Mouse (Mus musculus): ENCODE measurements around the gene Gm17654. TPM values are rescaled to one million over a fixed set of nuclear protein-coding genes. Genes with fewer than 3 reads are reported as not detected.
"Not testable (repeated sequence)": the region's sequence is repeated elsewhere in the genome, so short reads cannot be mapped to it uniquely, and the experiment has no call there.

Gene Gm17654
- polyA plus RNA-seq, 1 experiment from 2014 or later, result not detected

DNA sequence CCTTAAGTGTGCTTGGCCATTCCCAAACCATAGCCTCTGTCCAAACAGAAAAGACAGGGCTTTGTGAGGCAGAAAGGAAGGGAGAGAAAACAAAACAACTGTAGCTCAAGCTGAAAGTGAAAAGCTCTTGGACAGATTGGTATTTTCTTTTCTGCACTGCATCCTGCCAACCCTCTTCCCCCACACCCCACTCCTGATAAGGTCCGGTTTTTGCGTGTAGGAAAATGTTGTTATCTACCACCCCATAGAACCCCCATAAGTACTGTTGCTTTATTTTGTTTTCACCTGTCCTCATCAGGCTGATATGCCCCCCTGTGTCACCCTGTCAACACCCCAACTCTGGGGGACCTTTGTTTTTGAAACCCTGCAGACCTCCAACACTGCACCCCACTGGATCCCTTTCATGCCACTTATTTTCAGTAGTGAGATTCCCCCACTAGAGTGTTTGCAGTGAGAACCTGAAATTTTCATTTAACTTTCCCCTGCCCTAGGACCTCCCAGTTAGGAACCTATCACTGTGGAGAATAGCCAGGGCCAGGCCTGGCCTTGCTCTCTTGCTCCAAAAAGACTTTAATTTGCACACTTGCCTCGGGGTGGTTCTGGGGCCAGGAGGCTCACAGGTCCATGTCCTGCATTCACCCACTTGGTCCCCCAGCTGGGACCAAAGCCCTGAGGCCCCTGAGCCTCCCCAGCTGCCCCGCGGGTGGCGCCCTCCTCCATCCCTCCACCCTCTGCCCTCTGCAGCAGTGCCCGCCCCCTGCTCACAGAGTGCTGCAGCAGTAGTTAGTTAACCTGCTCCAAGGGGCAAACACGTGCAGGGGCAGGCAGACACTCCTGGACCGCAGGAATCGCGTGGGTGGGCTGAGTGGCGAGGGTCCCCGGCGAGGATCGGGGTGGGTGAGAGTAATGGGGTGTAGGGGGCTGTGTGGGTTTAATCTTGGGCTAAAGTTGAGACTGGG is 47.6 kb downstream of the Gm17654 start:
- ATAC-seq; H3K4me3 ChIP-seq (ENCODE audit: low read depth, low read length); H3K27me3 ChIP-seq (ENCODE audit: control insufficient read depth, insufficient read depth, low read depth, low read length); H3K9ac ChIP-seq (ENCODE audit: low read depth, low read length); H3K27ac ChIP-seq (ENCODE audit: low read length); H3K4me1 ChIP-seq (ENCODE audit: control insufficient read depth, insufficient read depth, low read length); H3K4me2 ChIP-seq (ENCODE audit: low read length); H3K9me3 ChIP-seq (replicated peaks; ENCODE audit: control insufficient read depth, low read length, poor library complexity, severe bottlenecking); H3K36me3 ChIP-seq (ENCODE audit: control insufficient read depth, insufficient read depth, low read length): not testable (repeated sequence)
- WGBS, result 43% methylated on average over 6 of the region's 15 CpGs

Other genes with a start within 250 kb of the Gm17654 start
- gene 1700001F09Rik, start 231.3 kb downstream of the Gm17654 start, polyA plus RNA-seq (2015; fragmentation: Nextera tagmentation; extraction: Ambion mirVana), result not detected in 2 replicates
- gene Gm8138, start 162.8 kb downstream of the Gm17654 start, polyA plus RNA-seq (2015; fragmentation: Nextera tagmentation; extraction: Ambion mirVana), result not detected in 2 replicates
- not detected in 2 replicates for gene Gm5799, start 35.6 kb downstream of the Gm17654 start, polyA plus RNA-seq (2015; fragmentation: Nextera tagmentation; extraction: Ambion mirVana)
- not detected in 2 replicates for gene Gm10375, start 28.9 kb upstream of the Gm17654 start, polyA plus RNA-seq (2015; fragmentation: Nextera tagmentation; extraction: Ambion mirVana)
- not detected in 2 replicates for gene Gm8165, start 98.1 kb upstream of the Gm17654 start, polyA plus RNA-seq (2015; fragmentation: Nextera tagmentation; extraction: Ambion mirVana)
- gene Gm7324, start 118.7 kb upstream of the Gm17654 start, polyA plus RNA-seq (2015; fragmentation: Nextera tagmentation; extraction: Ambion mirVana), result 0.21 and 0.64 TPM in 2 replicates
- gene Gm16506, start 148.3 kb upstream of the Gm17654 start, polyA plus RNA-seq (2015; fragmentation: Nextera tagmentation; extraction: Ambion mirVana), result not detected in 2 replicates
- not detected in 2 replicates for gene Gm6526, start 168.7 kb upstream of the Gm17654 start, polyA plus RNA-seq (2015; fragmentation: Nextera tagmentation; extraction: Ambion mirVana)
- gene Gm8180, start 205.6 kb upstream of the Gm17654 start, polyA plus RNA-seq (2015; fragmentation: Nextera tagmentation; extraction: Ambion mirVana), result not detected in 2 replicates

All from midbrain, embryonic 16.5 days (tissue).